Mouse (Mus musculus) kidney, postnatal 25 days (tissue): ENCODE measurements around the gene Hamp.

Source experiments
- DNase-seq, 2 experiments: peaks; one replicate each; pipeline ENCODE4 v3.0.0; 2021; ENCODE audit warnings: mixed read lengths in 2 of 2

Hamp gene

GRCm38 (mm10) chr7:30908277-30908991 is 35.4 kb downstream of the Hamp start:
- DNase-seq: peak in 1 of 2 experiments; percentile 24

GRCm38 (mm10) chr7:30904042-30904441 is 39.8 kb downstream of the Hamp start:
- DNase-seq: peak in 1 of 2 experiments; percentile 20

GRCm38 (mm10) chr7:30895217-30895616 is 48.6 kb downstream of the Hamp start:
- DNase-seq: no peak

GRCm38 (mm10) chr7:30892515-30892914 is 51.3 kb downstream of the Hamp start:
- peak; percentile 8 to 51 for DNase-seq
